Mouse (Mus musculus) ES-E14 (cell line): Measurements from ENCODE around the gene P3h1. TPM values are rescaled to one million over a fixed set of nuclear protein-coding genes. Genes with fewer than 3 reads are reported as not detected.
A peak's percentile ranks its signal among the peaks of the same experiment; 100 is the strongest.

ENCODE experiments used
- DNase-seq: peaks from one replicate; pipeline ENCODE4 v3.0.0-alpha.2; 2013; ENCODE audit warnings: low read depth, low spot score
- H3K27ac ChIP-seq: 2 replicates; pipeline ENCODE4 v1.5.1; 2012; ENCODE audit warnings: low read depth, mild to moderate bottlenecking, low read length, moderate library complexity, mixed read lengths; ENCODE audit not compliant: poor library complexity, insufficient read depth, severe bottlenecking
- H3K36me3 ChIP-seq: 2 replicates; pipeline ENCODE4 v1.6.1; 2012; ENCODE audit warnings: mild to moderate bottlenecking, low read length, moderate library complexity, mixed read lengths; ENCODE audit not compliant: control insufficient read depth, poor library complexity, insufficient read depth, severe bottlenecking
- H3K4me1 ChIP-seq, 2 experiments: fragments of 150-350 bp in 1 of 2; sonication (generic) in 1 of 2; 2 replicates each; pipeline ENCODE4 v1.6.1; 2012; ENCODE audit warnings: low read length in 2 of 2, mild to moderate bottlenecking in 1 of 2, mixed read lengths in 1 of 2; ENCODE audit not compliant: control insufficient read depth in 2 of 2, insufficient read depth in 2 of 2, poor library complexity in 1 of 2
- H3K4me3 ChIP-seq, 2 experiments: fragments of 150-350 bp in 1 of 2; sonication (generic) in 1 of 2; 2 replicates each; pipeline ENCODE4 v1.5.1; 2012; ENCODE audit warnings: low read length in 2 of 2, low read depth in 1 of 2, mild to moderate bottlenecking in 1 of 2, mixed read lengths in 1 of 2; ENCODE audit not compliant: insufficient read depth in 1 of 2, poor library complexity in 1 of 2, severe bottlenecking in 1 of 2
- H3K9ac ChIP-seq: 2 replicates; pipeline ENCODE4 v1.6.1; 2012; ENCODE audit warnings: low read depth, mild to moderate bottlenecking, low read length, mixed read lengths; ENCODE audit not compliant: poor library complexity, insufficient read depth, severe bottlenecking
- H3K9me3 ChIP-seq: fragments of 150-350 bp; sonication (generic); 2 replicates; pipeline ENCODE4 v1.6.1; 2012; ENCODE audit warnings: low read depth, mild to moderate bottlenecking, low read length; ENCODE audit not compliant: control insufficient read depth, insufficient read depth
- CHD2 ChIP-seq: IDR thresholded peaks from 2 replicates; pipeline ENCODE4 v1.6.1; 2014; ENCODE audit warnings: mild to moderate bottlenecking, low read depth, low read length, inconsistent platforms
- HCFC1 ChIP-seq: IDR thresholded peaks from 2 replicates; pipeline ENCODE4 v1.6.1; 2012; ENCODE audit warnings: low read length, inconsistent platforms, borderline replicate concordance; ENCODE audit not compliant: insufficient read depth
- MAFK ChIP-seq: IDR thresholded peaks from 2 replicates; pipeline ENCODE4 v1.6.1; 2014; ENCODE audit warnings: mild to moderate bottlenecking, low read depth, low read length, inconsistent platforms; ENCODE audit not compliant: insufficient read depth
- ZC3H11A ChIP-seq: IDR thresholded peaks from 2 replicates; pipeline ENCODE4 v1.6.1; 2012; ENCODE audit warnings: low read depth, mild to moderate bottlenecking, inconsistent platforms, low read length, borderline replicate concordance
- ZNF384 ChIP-seq: IDR thresholded peaks from 2 replicates; pipeline ENCODE4 v1.6.1; 2012; ENCODE audit warnings: low read depth, low read length, inconsistent platforms
- in situ Hi-C, 2 experiments: fragments of 600-800 bp; cut with MboI; formaldehyde crosslinking; loops; one replicate each; pipeline ENCODE4 v1.15.1; 2025; ENCODE audit warnings: low sequenced_read_pairs in 2 of 2, inconsistent platforms in 1 of 2; ENCODE audit not compliant: unreplicated experiment in 2 of 2
- total RNA-seq: library from RNA; depleted of rRNA; stranded (reverse); fragments of 300-350 nt; gene quantifications from 2 replicates; pipeline ENCODE4 v1.2.3, GENCODE M21; 2012

Gene P3h1
- total RNA-seq, 1 experiment = 61.9 TPM

DNA sequence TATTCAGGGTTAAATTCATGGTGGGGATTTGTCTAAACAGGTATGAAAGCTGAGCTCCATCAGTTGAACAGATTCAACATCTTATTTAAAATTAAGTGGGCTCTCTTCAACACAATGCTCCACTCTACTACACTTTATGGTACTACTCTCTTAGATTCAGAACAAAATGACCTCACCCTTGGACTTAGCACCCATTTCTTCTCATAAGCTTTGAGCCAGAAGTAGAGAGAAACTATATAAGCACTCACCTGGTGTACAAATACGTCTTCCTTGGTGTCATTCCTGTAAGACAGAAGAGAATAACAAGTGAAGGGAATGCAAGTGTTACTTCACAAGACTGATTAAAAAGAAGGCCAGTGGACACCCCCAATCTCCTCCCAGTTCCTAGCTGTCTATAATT is 52.1 kb downstream of the P3h1 start:
- Histone ChIP-seq H3K36me3 (peaks cover 45% of the 10 kb centered on the region), H3K27ac (no peak overlapping the region), H3K9me3 (no peaks in the 10 kb centered on the region), H3K9ac (no peak overlapping the region), H3K4me1 (peaks cover 0 to 4% of the 10 kb centered on the region in 2 experiments; a peak in 2 of 4 replicates), H3K4me3 (no peak overlapping the region)
- TF ChIP-seq CHD2 (no peak), ZNF384 (no peak), HCFC1 (no peak), ZC3H11A (no peak), MAFK (no peak)
- no peak for DNase-seq
- in situ Hi-C loops = no loop called here

- peaks cover 0 to 4% of the 10 kb centered on the region in 2 experiments; a peak in 2 of 4 replicates for H3K4me1 ChIP-seq
- H3K27ac ChIP-seq = no peak overlapping the region
- H3K36me3 ChIP-seq = peaks cover 44% of the 10 kb centered on the region
- in situ Hi-C loops = no loop called here
- no peak for DNase-seq
- H3K9ac ChIP-seq = no peak overlapping the region
- no peak for TF ChIP-seq ZNF384
- no peak for TF ChIP-seq CHD2
- TF ChIP-seq HCFC1 = no peak
- no peak for TF ChIP-seq MAFK
- no peak for TF ChIP-seq ZC3H11A
- H3K9me3 ChIP-seq = no peaks in the 10 kb centered on the region
- H3K4me3 ChIP-seq = no peak overlapping the region
Measured at GRCm38 (mm10) chr4:119285336-119285735, 52.6 kb downstream of the P3h1 start.

GRCm38 (mm10) chr4:119291921-119292320 is 59.2 kb downstream of the P3h1 start:
- DNase-seq = no peak
- TF ChIP-seq MAFK (no peak), CHD2 (no peak), HCFC1 (no peak), ZC3H11A (no peak), ZNF384 (no peak)
- in situ Hi-C loops = no loop called here
- Histone ChIP-seq H3K9ac (peak overlapping the region; percentile 95; the same call in 1 of the 2 replicates), H3K36me3 (peaks cover 31% of the 10 kb centered on the region), H3K4me3 (peak overlapping the region; percentile 90 to 93), H3K9me3 (no peaks in the 10 kb centered on the region), H3K27ac (no peak overlapping the region; the same call in 1 of the 2 replicates), H3K4me1 (peaks cover 0 to 3% of the 10 kb centered on the region in 2 experiments; a peak in 1 of 4 replicates)

GRCm38 (mm10) chr4:119292771-119293573 is 60.3 kb downstream of the P3h1 start:
- Histone ChIP-seq H3K9me3 (no peaks in the 10 kb centered on the region), H3K4me3 (peak overlapping the region; percentile 90 to 93), H3K27ac (peak overlapping the region; percentile 86), H3K4me1 (peaks cover 0 to 3% of the 10 kb centered on the region in 2 experiments; a peak in 1 of 4 replicates), H3K36me3 (peaks cover 27% of the 10 kb centered on the region), H3K9ac (peak overlapping the region; percentile 95)
- no peak for TF ChIP-seq MAFK
- TF ChIP-seq HCFC1 = no peak
- TF ChIP-seq CHD2 = no peak
- no peak for TF ChIP-seq ZC3H11A
- no peak for TF ChIP-seq ZNF384
- in situ Hi-C loops = no loop called here
- no peak for DNase-seq
